Mouse (Mus musculus): ENCODE results near the gene Gm9936. TPM values are rescaled to one million over a fixed set of nuclear protein-coding genes. Genes with fewer than 3 reads are reported as not detected.
A peak's percentile ranks its signal among the peaks of the same experiment; 100 is the strongest.

Gene Gm9936
- polyA plus RNA-seq, 1 experiment from 2014 or later: not detected

GRCm38 (mm10) chr5:114836886-114837285, 21.6 kb downstream of the Gm9936 start:
- no peak for ATAC-seq
- peaks cover 11% of the 10 kb centered on the region for H3K27me3 ChIP-seq
- in situ Hi-C loops (cut with MboI; ENCODE audit: low pct_unique_long_range_greater_than_20kb): no loop called here
- POLR2A ChIA-PET: no interaction called here
- TF ChIP-seq CTCF (IDR thresholded peaks at IDR 0.05): no peak
- no peak for DNase-seq (ENCODE audit: low read depth, low spot score)
- CTCF ChIA-PET: interaction anchor here (1.3 kb wide), 1 partner anchor 65 kb away, joined by 3 read pairs; no protein-coding TSS in a partner anchor

GRCm38 (mm10) chr5:114829740-114830139, 28.7 kb downstream of the Gm9936 start:
- no peak for TF ChIP-seq CTCF (IDR thresholded peaks at IDR 0.05)
- CTCF ChIA-PET: no interaction called here
- POLR2A ChIA-PET: no interaction called here
- DNase-seq (ENCODE audit: low read depth, low spot score): no peak
- no peak for ATAC-seq
- peaks cover 3% of the 10 kb centered on the region for H3K27me3 ChIP-seq
- in situ Hi-C loops (cut with MboI; ENCODE audit: low pct_unique_long_range_greater_than_20kb): no loop called here

- DNase-seq (ENCODE audit: low read depth, low spot score): no peak
- in situ Hi-C loops (cut with MboI; ENCODE audit: low pct_unique_long_range_greater_than_20kb): no loop called here
- CTCF ChIA-PET: no interaction called here
- ATAC-seq: no peak
- no peak for TF ChIP-seq CTCF (IDR thresholded peaks at IDR 0.05)
- POLR2A ChIA-PET: no interaction called here
- no peaks in the 10 kb centered on the region for H3K27me3 ChIP-seq
Measured at GRCm38 (mm10) chr5:114827427-114827826, 31.1 kb downstream of the Gm9936 start.

GRCm38 (mm10) chr5:114825978-114826691, 32.3 kb downstream of the Gm9936 start:
- no peak for ATAC-seq
- in situ Hi-C loops (cut with MboI; ENCODE audit: low pct_unique_long_range_greater_than_20kb): no loop called here
- POLR2A ChIA-PET: interaction anchor here (1.2 kb wide), 1 partner anchor 12 kb away, joined by 3 read pairs; no protein-coding TSS in a partner anchor

GRCm38 (mm10) chr5:114824197-114824596, 34.3 kb downstream of the Gm9936 start:
- ChIA-PET POLR2A (no interaction called here), CTCF (no interaction called here)
- TF ChIP-seq CTCF (IDR thresholded peaks at IDR 0.05): peak; percentile 91
- in situ Hi-C loops (cut with MboI; ENCODE audit: low pct_unique_long_range_greater_than_20kb): no loop called here
- no peaks in the 10 kb centered on the region for H3K27me3 ChIP-seq
- ATAC-seq (no peak), DNase-seq (ENCODE audit: low read depth, low spot score) (no peak)

More at GRCm38 (mm10) chr5:114825978-114826691, 32.3 kb downstream of the Gm9936 start:
- DNase-seq (ENCODE audit: low read depth, low spot score): no peak
- no peak for TF ChIP-seq CTCF (IDR thresholded peaks at IDR 0.05)
- CTCF ChIA-PET: no interaction called here
- no peaks in the 10 kb centered on the region for H3K27me3 ChIP-seq

GRCm38 (mm10) chr5:114822796-114823688, 35.4 kb downstream of the Gm9936 start, which contains the start of gene 1500011B03Rik:
Gene 1500011B03Rik (minus strand): TSS chr5:114823468.
- in situ Hi-C loops (cut with MboI; ENCODE audit: low pct_unique_long_range_greater_than_20kb): no loop called here
- CTCF ChIA-PET: no interaction called here
- ATAC-seq (no peak), DNase-seq (ENCODE audit: low read depth, low spot score) (no peak)
- POLR2A ChIA-PET: no interaction called here
- no peaks in the 10 kb centered on the region for H3K27me3 ChIP-seq
- no peak for TF ChIP-seq CTCF (IDR thresholded peaks at IDR 0.05)

- CTCF ChIA-PET: no interaction called here
Measured at GRCm38 (mm10) chr5:114818124-114818523, 40.4 kb downstream of the Gm9936 start.

GRCm38 (mm10) chr5:114816599-114816998, 41.9 kb downstream of the Gm9936 start:
- no peaks in the 10 kb centered on the region for H3K27me3 ChIP-seq
- ATAC-seq: no peak
- no peak for TF ChIP-seq CTCF (IDR thresholded peaks at IDR 0.05)
- in situ Hi-C loops (cut with MboI; ENCODE audit: low pct_unique_long_range_greater_than_20kb): no loop called here
- DNase-seq (ENCODE audit: low read depth, low spot score): no peak
- POLR2A ChIA-PET: no interaction called here
- CTCF ChIA-PET: no interaction called here

More at GRCm38 (mm10) chr5:114818124-114818523, 40.4 kb downstream of the Gm9936 start:
- TF ChIP-seq CTCF (IDR thresholded peaks at IDR 0.05): no peak
- POLR2A ChIA-PET: no interaction called here
- ATAC-seq (no peak), DNase-seq (ENCODE audit: low read depth, low spot score) (no peak)
- in situ Hi-C loops (cut with MboI; ENCODE audit: low pct_unique_long_range_greater_than_20kb): no loop called here
- H3K27me3 ChIP-seq: no peaks in the 10 kb centered on the region

- DNase-seq (ENCODE audit: low read depth, low spot score) (no peak), ATAC-seq (peak; percentile 82)
- no peak for TF ChIP-seq CTCF (IDR thresholded peaks at IDR 0.05)
- CTCF ChIA-PET: no interaction called here
- POLR2A ChIA-PET: interaction anchor here (0.7 kb wide), 1 partner anchor 13 kb away, joined by 3 read pairs; no protein-coding TSS in a partner anchor
- in situ Hi-C loops (cut with MboI; ENCODE audit: low pct_unique_long_range_greater_than_20kb): no loop called here
- no peaks in the 10 kb centered on the region for H3K27me3 ChIP-seq
Measured at GRCm38 (mm10) chr5:114813525-114814181, 44.8 kb downstream of the Gm9936 start.

GRCm38 (mm10) chr5:114809826-114810225, 48.7 kb downstream of the Gm9936 start:
- H3K27me3 ChIP-seq: no peaks in the 10 kb centered on the region
- no peak for TF ChIP-seq CTCF (IDR thresholded peaks at IDR 0.05)
- POLR2A ChIA-PET: no interaction called here
- DNase-seq (ENCODE audit: low read depth, low spot score): no peak
- in situ Hi-C loops (cut with MboI; ENCODE audit: low pct_unique_long_range_greater_than_20kb): no loop called here
- CTCF ChIA-PET: no interaction called here
- ATAC-seq: no peak
